Mouse (Mus musculus): Measurements from ENCODE around the gene Zfp119a. TPM values are rescaled to one million over a fixed set of nuclear protein-coding genes. Genes with fewer than 3 reads are reported as not detected.

Gene Zfp119a
- polyA plus RNA-seq (2015; fragmentation: Nextera tagmentation; extraction: Ambion mirVana) = 8.3 and 8.4 TPM in 2 replicates

DNA sequence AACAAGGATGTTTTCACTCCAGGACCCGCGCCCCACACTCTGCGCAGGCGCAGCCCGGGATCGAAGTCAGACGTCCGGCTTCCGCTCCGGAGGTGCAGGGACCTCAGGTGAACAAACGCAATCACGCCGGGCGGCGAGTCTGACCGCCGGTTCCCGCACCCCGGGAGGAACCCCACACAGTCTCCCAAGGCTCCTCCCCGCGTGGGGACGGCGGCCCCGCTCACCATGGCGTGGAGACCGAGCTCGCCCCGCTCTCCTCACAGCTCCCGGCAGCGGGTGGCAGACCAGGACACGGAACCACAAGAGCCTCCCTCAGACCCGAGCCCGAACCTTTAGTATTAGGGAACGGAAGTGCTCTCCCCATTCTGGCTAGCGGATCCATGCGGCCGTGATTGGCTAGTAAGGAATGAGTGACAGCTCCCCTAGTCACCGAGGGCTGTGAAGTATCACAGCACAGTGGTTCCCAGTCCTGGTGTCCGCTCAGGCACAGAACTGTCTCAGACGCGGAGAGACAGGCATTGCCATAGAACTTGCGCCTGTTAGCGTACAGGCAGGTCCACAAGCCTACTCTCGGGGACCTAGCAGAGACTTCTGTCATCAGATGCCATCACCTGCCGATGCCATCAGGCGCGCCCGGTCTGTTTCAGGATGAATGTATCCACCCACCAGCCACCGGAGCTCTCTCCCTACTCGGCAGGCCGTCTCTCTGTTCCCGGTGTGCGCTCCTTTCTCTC, at the start of gene Zfp119a:
Gene Zfp119a (minus strand): TSS at position 295 of the 734 bp plus-strand sequence.

Other genes with a start within 250 kb of the Zfp119a start
- gene Pot1b, start 166.3 kb downstream of the Zfp119a start, polyA plus RNA-seq (2015; fragmentation: Nextera tagmentation; extraction: Ambion mirVana) = 3.0 and 3.6 TPM in 2 replicates
- 0.08 and 0.09 TPM in 2 replicates for gene Adgre4, start 128.9 kb downstream of the Zfp119a start, polyA plus RNA-seq (2015; fragmentation: Nextera tagmentation; extraction: Ambion mirVana)
- 11.0 and 13.5 TPM in 2 replicates for gene Zfp959, start 13.2 kb upstream of the Zfp119a start, polyA plus RNA-seq (2015; fragmentation: Nextera tagmentation; extraction: Ambion mirVana)
- gene Zfp119b, start 70.6 kb upstream of the Zfp119a start, polyA plus RNA-seq (2015; fragmentation: Nextera tagmentation; extraction: Ambion mirVana) = 7.6 and 7.7 TPM in 2 replicates
- gene Ebi3, start 73.7 kb upstream of the Zfp119a start, polyA plus RNA-seq (2015; fragmentation: Nextera tagmentation; extraction: Ambion mirVana) = 8.1 and 8.7 TPM in 2 replicates
- 16.2 and 16.8 TPM in 2 replicates for gene Yju2, start 80.2 kb upstream of the Zfp119a start, polyA plus RNA-seq (2015; fragmentation: Nextera tagmentation; extraction: Ambion mirVana)
- gene Shd, start 91.5 kb upstream of the Zfp119a start, polyA plus RNA-seq (2015; fragmentation: Nextera tagmentation; extraction: Ambion mirVana) = 154 and 192 TPM in 2 replicates
- 184 and 209 TPM in 2 replicates for gene Fsd1, start 107.6 kb upstream of the Zfp119a start, polyA plus RNA-seq (2015; fragmentation: Nextera tagmentation; extraction: Ambion mirVana)
- 3.7 and 5.4 TPM in 2 replicates for gene Stap2, start 126.7 kb upstream of the Zfp119a start, polyA plus RNA-seq (2015; fragmentation: Nextera tagmentation; extraction: Ambion mirVana)
- 109 and 145 TPM in 2 replicates for gene Mpnd, start 126.8 kb upstream of the Zfp119a start, polyA plus RNA-seq (2015; fragmentation: Nextera tagmentation; extraction: Ambion mirVana)
- 80.6 and 84.8 TPM in 2 replicates for gene Sh3gl1, start 157.7 kb upstream of the Zfp119a start, polyA plus RNA-seq (2015; fragmentation: Nextera tagmentation; extraction: Ambion mirVana)
- gene Chaf1a, start 161.5 kb upstream of the Zfp119a start, polyA plus RNA-seq (2015; fragmentation: Nextera tagmentation; extraction: Ambion mirVana) = 2.8 and 3.3 TPM in 2 replicates
- gene Ubxn6, start 196.1 kb upstream of the Zfp119a start, polyA plus RNA-seq (2015; fragmentation: Nextera tagmentation; extraction: Ambion mirVana) = 64.8 and 72.3 TPM in 2 replicates
- gene Hdgfl2, start 200.7 kb upstream of the Zfp119a start, polyA plus RNA-seq (2015; fragmentation: Nextera tagmentation; extraction: Ambion mirVana) = 97.5 and 111 TPM in 2 replicates
- gene Plin4, start 230.9 kb upstream of the Zfp119a start, polyA plus RNA-seq (2015; fragmentation: Nextera tagmentation; extraction: Ambion mirVana) = 0.09 and 0.15 TPM in 2 replicates
- gene Plin5, start 238.7 kb upstream of the Zfp119a start, polyA plus RNA-seq (2015; fragmentation: Nextera tagmentation; extraction: Ambion mirVana) = 3.1 and 3.5 TPM in 2 replicates
- gene Lrg1, start 243.1 kb upstream of the Zfp119a start, polyA plus RNA-seq (2015; fragmentation: Nextera tagmentation; extraction: Ambion mirVana) = 0.37 and 1.8 TPM in 2 replicates

Measured in neural tube, postnatal 0 days (tissue).